Mouse (Mus musculus) embryonic facial prominence, embryonic 13.5 days (tissue): ENCODE results near the gene Iqgap2. TPM values are rescaled to one million over a fixed set of nuclear protein-coding genes. Genes with fewer than 3 reads are reported as not detected.

Source experiments
- ATAC-seq: fragments of 200-750 bp; cut with Nextera tagmentation; 2 replicates; pipeline ENCODE4 v1.8.0; 2017; ENCODE audit warnings: low read depth; ENCODE audit not compliant: insufficient number of reproducible peaks, insufficient read depth, low FRiP score, low TSS enrichment
- H3K27ac ChIP-seq: fragments of 300-500 bp; sonication (generic); 2 replicates; pipeline ENCODE4 v1.5.1; 2015; ENCODE audit warnings: moderate library complexity, mild to moderate bottlenecking, inconsistent platforms
- H3K27me3 ChIP-seq: fragments of 300-500 bp; sonication (generic); 2 replicates; pipeline ENCODE4 v1.6.1; 2015; ENCODE audit warnings: mild to moderate bottlenecking, inconsistent platforms
- H3K36me3 ChIP-seq: fragments of 300-500 bp; sonication (generic); 2 replicates; pipeline ENCODE4 v1.6.1; 2015; ENCODE audit warnings: mild to moderate bottlenecking, inconsistent platforms
- H3K4me1 ChIP-seq: fragments of 300-500 bp; sonication (generic); 2 replicates; pipeline ENCODE4 v1.6.1; 2015; ENCODE audit warnings: inconsistent platforms
- H3K4me2 ChIP-seq: fragments of 300-500 bp; sonication (generic); 2 replicates; pipeline ENCODE4 v1.6.1; 2015; ENCODE audit warnings: moderate library complexity, mild to moderate bottlenecking, inconsistent platforms
- H3K4me3 ChIP-seq: fragments of 300-500 bp; sonication (generic); 2 replicates; pipeline ENCODE4 v1.5.1; 2015; ENCODE audit warnings: mild to moderate bottlenecking, inconsistent platforms
- H3K9ac ChIP-seq: fragments of 300-500 bp; sonication (generic); 2 replicates; pipeline ENCODE4 v1.6.1; 2015; ENCODE audit warnings: mild to moderate bottlenecking, inconsistent platforms
- H3K9me3 ChIP-seq: fragments of 300-500 bp; sonication (generic); 2 replicates; pipeline ENCODE4 v1.6.1; 2016; ENCODE audit warnings: inconsistent platforms
- WGBS: fragments of 180-500 bp; shearing (Covaris S2); methylation state at CpG from one replicate; pipeline ENCODE4 v1.1.7; 2015; ENCODE audit warnings: mixed read lengths; 5-methylcytosine and 5-hydroxymethylcytosine counted together
- polyA plus RNA-seq: library from polyadenylated mRNA; unstranded; fragments of >200 nt; fragmentation: Nextera tagmentation; extraction: Ambion mirVana; gene quantifications from 2 replicates; pipeline ENCODE4 v1.2.1, GENCODE M21; 2015

The Iqgap2 gene
- polyA plus RNA-seq, 1 experiment from 2014 or later = 15.1 TPM

DNA sequence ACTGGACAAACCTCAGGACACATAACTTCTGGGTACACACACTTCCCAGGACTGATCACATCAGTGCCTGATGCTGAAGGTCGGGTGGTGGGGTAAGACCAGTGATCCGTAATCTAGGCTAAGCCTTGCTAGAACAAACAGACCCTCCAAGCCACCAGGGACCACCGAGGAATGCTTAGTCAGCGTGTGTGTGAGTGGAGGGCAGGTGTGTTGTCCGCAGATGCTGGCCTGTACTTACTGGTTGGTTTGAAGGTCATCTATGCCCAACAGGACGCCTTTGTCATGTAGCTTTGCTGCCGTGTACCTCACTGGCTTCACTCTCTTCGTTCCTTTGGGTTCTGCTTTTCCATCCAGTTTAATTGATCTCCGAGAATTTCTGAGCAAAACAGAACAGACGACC is 262.0 kb downstream of the Iqgap2 start:
- no peaks in the 10 kb centered on the region for H3K9me3 ChIP-seq
- H3K36me3 ChIP-seq = peaks cover 31% of the 10 kb centered on the region
- no peaks in the 10 kb centered on the region for H3K4me1 ChIP-seq
- H3K4me3 ChIP-seq = no peak overlapping the region
- no peak overlapping the region for H3K4me2 ChIP-seq
- H3K9ac ChIP-seq = no peak overlapping the region
- no peak overlapping the region for H3K27ac ChIP-seq
- ATAC-seq = no peak
- WGBS = 89% methylated on average over 10 of the region's 10 CpGs
- no peaks in the 10 kb centered on the region for H3K27me3 ChIP-seq

DNA sequence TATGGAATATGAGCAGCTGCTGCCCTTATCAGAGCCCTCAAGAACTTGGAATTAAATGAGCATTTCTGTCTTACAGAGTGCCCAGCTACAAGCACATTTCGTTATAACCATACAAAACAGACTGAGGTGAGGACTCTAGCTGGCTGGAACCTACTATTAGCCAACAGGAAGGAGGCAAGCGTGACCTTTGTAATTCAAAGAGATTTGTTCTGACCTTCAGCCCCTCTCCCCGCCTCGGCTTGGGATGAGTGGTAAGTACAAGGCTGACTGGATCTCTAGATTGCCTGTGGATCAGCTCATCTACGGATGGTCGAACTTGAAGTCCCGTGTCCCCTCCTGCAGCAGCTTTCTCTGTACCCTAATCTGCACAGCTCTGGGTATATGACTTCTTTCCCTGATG is 265.0 kb downstream of the Iqgap2 start:
- WGBS = 45% methylated on average over 7 of the region's 7 CpGs

DNA sequence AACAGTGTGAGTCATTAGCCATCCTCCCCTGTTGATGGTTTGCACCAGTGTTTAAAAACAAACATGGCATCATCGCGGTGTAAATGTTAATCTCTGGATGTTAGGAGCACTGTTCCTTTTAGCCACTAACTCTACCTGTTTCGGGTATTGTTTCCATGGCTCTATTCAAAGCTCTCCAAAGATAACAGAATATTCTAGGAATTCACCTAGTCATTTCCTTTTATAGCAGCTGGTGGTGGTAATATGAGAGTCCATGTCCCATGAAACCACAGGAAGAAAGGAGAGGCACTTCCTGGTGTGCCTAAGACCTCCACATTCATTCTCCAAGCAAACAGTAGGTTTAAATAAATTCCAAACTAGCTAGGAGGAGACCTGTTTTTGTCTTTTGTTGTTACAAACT is 268.7 kb downstream of the Iqgap2 start:
- H3K27me3 ChIP-seq = no peaks in the 10 kb centered on the region
- H3K9ac ChIP-seq = no peak overlapping the region
- ATAC-seq = no peak
- no peak overlapping the region for H3K4me3 ChIP-seq
- peaks cover 3% of the 10 kb centered on the region; the same call in 1 of the 2 replicates for H3K4me1 ChIP-seq
- H3K27ac ChIP-seq = no peak overlapping the region
- WGBS = 87% methylated on average over 3 of the region's 3 CpGs
- H3K4me2 ChIP-seq = no peak overlapping the region
- H3K9me3 ChIP-seq = no peaks in the 10 kb centered on the region
- H3K36me3 ChIP-seq = peaks cover 5% of the 10 kb centered on the region

More for the DNA sequence above, 265.0 kb downstream of the Iqgap2 start:
- H3K9me3 ChIP-seq = no peaks in the 10 kb centered on the region
- no peaks in the 10 kb centered on the region for H3K27me3 ChIP-seq
- no peak overlapping the region for H3K27ac ChIP-seq
- H3K4me3 ChIP-seq = no peak overlapping the region
- no peak overlapping the region for H3K9ac ChIP-seq
- no peaks in the 10 kb centered on the region for H3K4me1 ChIP-seq
- no peak overlapping the region for H3K4me2 ChIP-seq
- peaks cover 26% of the 10 kb centered on the region for H3K36me3 ChIP-seq
- ATAC-seq = no peak

DNA sequence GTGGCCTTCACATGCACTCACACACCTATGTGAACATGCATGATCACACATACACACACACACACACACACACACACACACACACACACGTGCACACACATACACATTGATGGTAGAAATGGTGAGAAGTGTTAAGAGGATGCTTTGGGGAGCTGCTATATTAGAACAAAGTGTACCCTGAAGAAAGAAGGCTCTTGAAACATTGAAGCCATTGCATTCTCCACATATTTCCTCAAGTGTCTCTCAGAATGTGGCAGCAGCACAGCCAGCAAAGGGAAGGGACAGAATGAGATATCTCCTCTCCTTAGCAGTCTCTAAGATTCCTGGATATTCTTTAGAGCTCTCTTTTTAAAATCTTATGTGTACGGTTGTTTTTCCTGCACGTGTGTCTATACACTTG is 270.2 kb downstream of the Iqgap2 start:
- no peak overlapping the region for H3K4me2 ChIP-seq
- H3K36me3 ChIP-seq = no peaks in the 10 kb centered on the region
- no peaks in the 10 kb centered on the region for H3K9me3 ChIP-seq
- peaks cover 9% of the 10 kb centered on the region for H3K4me1 ChIP-seq
- WGBS = 86% methylated on average over 3 of the region's 3 CpGs
- H3K4me3 ChIP-seq = no peak overlapping the region
- ATAC-seq = no peak
- no peak overlapping the region for H3K9ac ChIP-seq
- H3K27ac ChIP-seq = no peak overlapping the region
- no peaks in the 10 kb centered on the region for H3K27me3 ChIP-seq

DNA sequence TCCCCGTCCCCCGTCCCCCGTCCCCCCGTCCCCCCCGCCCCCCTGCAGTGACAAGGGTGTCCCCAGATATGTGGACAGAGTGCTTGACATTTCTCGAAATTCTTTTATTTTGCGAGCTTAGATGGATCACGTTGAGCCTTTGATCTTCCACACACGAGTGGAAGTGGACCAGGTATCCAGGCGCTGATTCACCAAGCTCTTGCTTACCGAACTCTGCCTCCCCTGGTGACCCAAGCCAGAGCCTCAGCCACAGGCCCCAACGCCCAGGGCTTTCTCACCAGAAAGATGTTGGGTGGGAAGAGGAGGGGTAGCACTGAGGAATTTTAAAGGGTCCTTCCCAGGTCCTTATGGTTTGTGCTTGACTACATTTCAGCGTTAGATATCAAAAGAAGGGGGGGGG is 272.9 kb downstream of the Iqgap2 start:
- WGBS = 4% methylated on average over 12 of the region's 13 CpGs
- no peaks in the 10 kb centered on the region for H3K9me3 ChIP-seq
- peak overlapping the region; percentile 94 for H3K9ac ChIP-seq
- peaks cover 3% of the 10 kb centered on the region; the same call in 1 of the 2 replicates for H3K36me3 ChIP-seq
- ATAC-seq = no peak
- peaks cover 32% of the 10 kb centered on the region for H3K4me1 ChIP-seq
- peak overlapping the region; percentile 83 for H3K4me3 ChIP-seq
- H3K4me2 ChIP-seq = peak overlapping the region; percentile 73
- H3K27ac ChIP-seq = peak overlapping the region; percentile 85
- H3K27me3 ChIP-seq = no peaks in the 10 kb centered on the region

DNA sequence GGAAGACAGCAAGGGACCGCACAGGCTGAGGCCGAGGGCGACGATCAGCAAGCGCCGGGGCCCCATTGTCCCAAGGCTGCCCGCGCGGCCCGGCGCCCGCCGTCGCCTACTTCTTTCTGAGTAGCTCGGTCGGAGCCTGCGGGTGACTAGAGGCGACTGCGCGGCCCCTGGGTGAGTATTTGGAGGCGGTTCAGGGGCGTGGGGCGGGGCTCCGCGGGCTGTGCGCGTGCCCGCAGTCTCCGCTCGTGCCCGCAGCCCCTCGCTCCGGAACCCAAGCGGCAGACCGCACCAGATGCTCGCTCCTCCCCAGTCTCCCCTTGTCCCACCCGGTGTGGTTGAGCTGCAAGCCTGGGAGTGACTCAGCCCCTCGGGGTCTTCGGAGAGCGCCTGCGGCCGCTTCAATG is 273.4 kb downstream of the Iqgap2 start, which contains the start of gene F2r:
TSS of gene F2r (minus strand) at position 179 of the 404 bp plus-strand sequence.
- WGBS = under 1% methylated on average over 42 of the region's 42 CpGs
- peak within 1 kb of the TSS; percentile 83 for H3K4me3 ChIP-seq
- peaks cover 32% of the 10 kb centered on the region for H3K4me1 ChIP-seq
- ATAC-seq = peak; percentile 87
- H3K27me3 ChIP-seq = no peaks in the 10 kb centered on the region
- peak within 1 kb of the TSS; percentile 85 for H3K27ac ChIP-seq
- H3K4me2 ChIP-seq = peak within 1 kb of the TSS; percentile 73
- no peaks in the 10 kb centered on the region for H3K9me3 ChIP-seq
- H3K36me3 ChIP-seq = peaks cover 3% of the 10 kb centered on the region; the same call in 1 of the 2 replicates
- H3K9ac ChIP-seq = peak within 1 kb of the TSS; percentile 94

DNA sequence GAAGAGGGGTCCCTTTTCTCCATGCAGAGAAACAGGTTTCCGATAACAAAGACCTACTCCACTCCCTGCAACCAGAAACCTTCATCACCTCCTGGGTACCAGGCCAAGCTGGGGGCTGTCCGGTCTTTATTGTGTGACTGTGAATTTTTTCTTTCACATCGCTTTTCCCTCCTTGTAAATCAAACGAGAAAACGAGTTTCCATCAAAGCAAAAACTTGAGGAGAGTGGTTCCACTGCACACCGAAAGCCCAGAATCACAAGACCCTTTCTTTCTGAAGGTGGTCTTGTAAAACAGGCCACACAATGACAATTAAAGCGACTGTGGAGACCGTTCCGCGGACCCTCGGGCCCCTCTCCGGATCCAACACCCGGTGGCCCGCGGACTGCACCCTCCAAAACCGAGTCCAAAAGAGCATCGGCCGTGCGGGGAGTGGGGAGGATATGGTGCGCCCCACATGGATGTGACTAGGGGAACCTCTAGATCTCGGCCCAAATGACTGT is 274.0 kb downstream of the Iqgap2 start:
- Histone ChIP-seq H3K4me1 (peaks cover 32% of the 10 kb centered on the region), H3K36me3 (peaks cover 6% of the 10 kb centered on the region; the same call in 1 of the 2 replicates), H3K27me3 (no peaks in the 10 kb centered on the region), H3K9me3 (no peaks in the 10 kb centered on the region), H3K4me3 (peak overlapping the region; percentile 83), H3K27ac (peak overlapping the region; percentile 85), H3K4me2 (peak overlapping the region; percentile 73), H3K9ac (peak overlapping the region; percentile 94)
- under 1% methylated on average over 21 of the region's 21 CpGs for WGBS
- ATAC-seq = peak; percentile 21

DNA sequence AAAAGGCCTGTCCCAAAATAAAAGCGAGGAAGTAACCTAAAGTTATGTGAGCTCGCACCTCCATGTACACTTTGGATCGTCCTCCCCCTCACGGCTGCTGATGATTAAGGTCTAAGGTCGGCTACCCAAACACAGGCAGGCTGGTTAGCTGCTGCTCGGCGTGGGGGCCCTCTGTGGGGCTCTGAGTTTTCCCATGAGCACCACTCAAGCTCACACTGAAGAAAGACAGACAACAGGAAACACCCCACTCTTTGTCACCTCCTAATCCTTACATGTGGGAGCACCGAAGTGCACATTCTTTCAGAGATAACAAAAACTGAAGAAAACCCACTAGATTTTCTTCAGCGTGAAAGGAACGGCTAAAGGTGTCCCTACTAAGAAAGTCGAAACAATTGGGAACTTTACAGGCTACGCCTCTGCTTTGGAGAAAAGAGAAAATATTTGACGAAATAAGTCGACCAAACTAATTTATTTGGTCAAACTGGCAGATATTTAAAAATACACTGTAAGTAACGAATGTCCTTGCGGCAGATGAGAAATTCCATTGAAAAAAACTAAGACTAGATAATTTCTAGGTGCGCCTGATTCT is 274.5 kb downstream of the Iqgap2 start:
- Histone ChIP-seq H3K9ac (peak overlapping the region; percentile 94), H3K4me1 (peaks cover 32% of the 10 kb centered on the region), H3K4me2 (peak overlapping the region; percentile 73), H3K4me3 (peak overlapping the region; percentile 83), H3K9me3 (no peaks in the 10 kb centered on the region), H3K27ac (peak overlapping the region; percentile 24; the same call in 1 of the 2 replicates), H3K36me3 (peaks cover 8% of the 10 kb centered on the region), H3K27me3 (no peaks in the 10 kb centered on the region)
- no peak for ATAC-seq
- WGBS = 8% methylated on average over 17 of the region's 17 CpGs

DNA sequence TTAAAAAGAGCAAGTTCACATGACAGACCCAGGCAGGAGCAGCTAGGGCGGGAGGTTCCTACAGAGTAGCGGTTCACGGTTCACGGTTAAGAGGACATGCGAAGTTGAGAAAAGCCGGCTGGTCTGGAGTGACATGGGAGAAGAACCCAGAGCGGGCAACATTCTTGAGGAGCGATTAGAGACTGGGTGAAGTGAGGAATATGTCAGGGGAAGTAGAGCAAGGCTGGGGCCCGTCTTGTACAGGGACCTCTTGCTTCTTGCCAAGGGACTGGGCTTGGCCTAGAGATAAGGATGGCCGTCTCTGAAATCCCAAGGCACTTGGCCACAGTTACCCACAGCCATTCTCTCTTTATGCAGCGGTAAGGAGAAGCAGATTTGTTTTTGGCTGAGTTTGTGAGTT is 275.2 kb downstream of the Iqgap2 start:
- peak overlapping the region; percentile 73 for H3K4me2 ChIP-seq
- peak overlapping the region; percentile 51; the same call in 1 of the 2 replicates for H3K27ac ChIP-seq

DNA sequence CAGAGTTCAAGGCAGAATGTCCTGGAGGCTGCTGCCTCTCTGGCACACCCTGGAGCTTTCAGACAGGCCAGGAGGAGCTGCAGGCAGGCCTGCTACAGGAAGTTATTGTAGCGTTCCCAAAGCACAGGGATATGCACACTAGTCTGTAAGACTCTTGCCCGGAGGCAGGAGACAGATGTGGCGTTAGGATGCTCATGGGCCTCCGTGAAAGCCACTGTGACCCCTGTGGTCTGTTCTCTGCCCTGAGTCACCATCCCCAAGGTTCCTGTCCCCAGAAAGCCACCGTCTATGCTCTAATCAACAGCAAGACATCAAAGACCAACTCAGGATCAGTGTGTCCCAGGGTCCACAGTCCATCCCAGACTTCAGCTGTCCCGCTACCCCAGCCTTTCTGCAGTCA is 277.0 kb downstream of the Iqgap2 start:
- no peak for ATAC-seq
- Histone ChIP-seq H3K9ac (peak overlapping the region; percentile 52), H3K4me1 (peaks cover 36% of the 10 kb centered on the region), H3K4me3 (no peak overlapping the region), H3K36me3 (peaks cover 29% of the 10 kb centered on the region), H3K27ac (no peak overlapping the region), H3K27me3 (no peaks in the 10 kb centered on the region), H3K9me3 (no peaks in the 10 kb centered on the region), H3K4me2 (peak overlapping the region; percentile 31; the same call in 1 of the 2 replicates)
- WGBS = 49% methylated on average over 6 of the region's 6 CpGs

More for the DNA sequence above, 275.2 kb downstream of the Iqgap2 start:
- peaks cover 14% of the 10 kb centered on the region for H3K36me3 ChIP-seq
- no peaks in the 10 kb centered on the region for H3K27me3 ChIP-seq
- ATAC-seq = no peak
- no peaks in the 10 kb centered on the region for H3K9me3 ChIP-seq
- H3K4me3 ChIP-seq = peak overlapping the region; percentile 83
- H3K4me1 ChIP-seq = peaks cover 32% of the 10 kb centered on the region
- peak overlapping the region; percentile 94 for H3K9ac ChIP-seq
- whole genome bisulfite sequencing = 48% methylated on average over 11 of the region's 11 CpGs

DNA sequence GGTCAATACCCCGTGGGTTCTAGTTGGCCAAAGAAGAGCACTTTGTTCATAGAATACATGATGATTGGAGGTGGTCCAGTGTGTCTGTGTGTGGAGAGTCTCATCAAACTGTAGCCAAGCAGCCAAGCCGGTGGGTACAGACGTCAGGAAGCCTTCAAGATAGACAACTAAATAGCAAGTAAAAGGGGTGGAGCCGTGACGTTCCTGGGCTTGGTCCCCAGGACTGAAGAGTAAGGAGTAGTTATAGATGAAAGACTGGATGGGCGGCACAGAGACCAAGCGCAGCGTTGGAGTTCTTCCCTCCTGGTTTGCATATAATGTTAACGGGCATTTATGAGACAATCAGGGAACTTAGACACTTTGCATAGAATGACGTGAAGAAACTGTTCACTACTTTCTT is 279.5 kb downstream of the Iqgap2 start:
- no peak overlapping the region for H3K9ac ChIP-seq
- H3K4me1 ChIP-seq = peaks cover 35% of the 10 kb centered on the region
- no peak overlapping the region for H3K4me2 ChIP-seq
- H3K27me3 ChIP-seq = no peaks in the 10 kb centered on the region
- no peak for ATAC-seq
- no peak overlapping the region for H3K4me3 ChIP-seq
- WGBS = 83% methylated on average over 10 of the region's 10 CpGs
- H3K9me3 ChIP-seq = no peaks in the 10 kb centered on the region
- H3K27ac ChIP-seq = no peak overlapping the region
- peaks cover 38% of the 10 kb centered on the region for H3K36me3 ChIP-seq

DNA sequence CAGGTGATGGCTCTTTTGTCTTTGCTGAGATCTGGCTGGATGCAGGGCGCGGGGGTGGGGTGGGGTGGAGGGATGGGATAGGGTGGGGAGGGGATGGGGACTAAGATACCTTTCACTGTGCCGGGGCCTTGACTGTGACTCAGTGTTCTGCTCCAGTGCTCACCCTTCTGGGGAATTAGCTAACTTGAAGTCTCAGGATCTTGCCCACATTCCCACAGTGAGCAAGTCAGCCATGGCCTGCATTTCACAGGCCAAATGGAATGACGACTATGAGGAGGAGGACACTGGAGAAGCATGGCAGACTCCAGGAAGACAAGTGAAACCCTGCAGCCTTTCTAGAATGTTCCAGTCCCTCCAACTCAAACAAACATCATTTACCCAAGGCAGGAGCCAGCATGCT is 280.0 kb downstream of the Iqgap2 start:
- Histone ChIP-seq H3K27ac (peak overlapping the region; percentile 22; the same call in 1 of the 2 replicates), H3K4me2 (no peak overlapping the region), H3K4me3 (no peak overlapping the region), H3K27me3 (no peaks in the 10 kb centered on the region), H3K9me3 (no peaks in the 10 kb centered on the region), H3K36me3 (peaks cover 43% of the 10 kb centered on the region), H3K9ac (no peak overlapping the region), H3K4me1 (peaks cover 31% of the 10 kb centered on the region)
- no peak for ATAC-seq
- 84% methylated on average over 4 of the region's 4 CpGs for WGBS
